Mouse (Mus musculus) kidney, postnatal 0 days (tissue): ENCODE measurements around the gene Tmem163. TPM values are rescaled to one million over a fixed set of nuclear protein-coding genes. Genes with fewer than 3 reads are reported as not detected.

Experiments
- ATAC-seq: fragments of 200-750 bp; cut with Nextera tagmentation; replicated peaks from 2 replicates; pipeline ENCODE4 v1.8.0; 2017; ENCODE audit warnings: low read depth, moderate number of reproducible peaks, moderate TSS enrichment, moderate library complexity; ENCODE audit not compliant: low FRiP score
- DNase-seq: peaks from one replicate; pipeline ENCODE4 v3.0.0-alpha.2; 2016; ENCODE audit warnings: low spot score
- H3K27ac ChIP-seq: fragments of 300-500 bp; sonication (generic); 2 replicates; pipeline ENCODE4 v1.5.1; 2014; ENCODE audit warnings: mild to moderate bottlenecking
- H3K27me3 ChIP-seq: fragments of 300-500 bp; sonication (generic); 2 replicates; pipeline ENCODE4 v1.6.1; 2014; ENCODE audit warnings: low read length, mixed read lengths; ENCODE audit not compliant: insufficient read depth
- H3K36me3 ChIP-seq: fragments of 300-500 bp; sonication (generic); 2 replicates; pipeline ENCODE4 v1.6.1; 2014; ENCODE audit warnings: low read length, mixed read lengths; ENCODE audit not compliant: insufficient read depth
- H3K4me1 ChIP-seq: fragments of 300-500 bp; sonication (generic); replicated peaks from 2 replicates; pipeline ENCODE4 v1.6.1; 2014; ENCODE audit warnings: antibody characterized with exemption, low read length, mixed read lengths; ENCODE audit not compliant: insufficient read depth
- H3K4me2 ChIP-seq: fragments of 300-500 bp; sonication (generic); 2 replicates; pipeline ENCODE4 v1.6.1; 2014; ENCODE audit warnings: mild to moderate bottlenecking, low read length, moderate library complexity, mixed read lengths
- H3K4me3 ChIP-seq: fragments of 300-500 bp; sonication (generic); replicated peaks from 2 replicates; pipeline ENCODE4 v1.5.1; 2014; ENCODE audit warnings: low read depth, low read length
- H3K9ac ChIP-seq: fragments of 300-500 bp; sonication (generic); 2 replicates; pipeline ENCODE4 v1.6.1; 2014; ENCODE audit warnings: low read depth, low read length
- H3K9me3 ChIP-seq: fragments of 300-500 bp; sonication (generic); replicated peaks from 2 replicates; pipeline ENCODE4 v1.6.1; 2016; ENCODE audit warnings: low read length, inconsistent platforms, mixed read lengths
- CTCF ChIP-seq: IDR thresholded peaks from 2 replicates; pipeline ENCODE4 v1.5.1; 2016; ENCODE audit warnings: antibody characterized with exemption, low read depth, mild to moderate bottlenecking, moderate library complexity
- WGBS: fragments of 180-500 bp; shearing (Covaris S2); extraction: QIAGEN DNeasy Blood & Tissue Kit; methylation state at CpG from one replicate; pipeline ENCODE4 v1.1.7; 2014; 5-methylcytosine and 5-hydroxymethylcytosine counted together
- polyA plus RNA-seq: library from polyadenylated mRNA; unstranded; fragments of >200 nt; fragmentation: Nextera tagmentation; extraction: Ambion mirVana; gene quantifications from 2 replicates; pipeline ENCODE4 v1.2.1, GENCODE M21; 2015

The Tmem163 gene
- polyA plus RNA-seq, 1 experiment from 2014 or later: 2.1 TPM

GRCm38 (mm10) chr1:127661118-127662012 is 18.0 kb downstream of the Tmem163 start:
- H3K9ac ChIP-seq: no peak overlapping the region
- no peak overlapping the region for H3K4me3 ChIP-seq
- no peak for DNase-seq
- H3K4me1 ChIP-seq: no peaks in the 10 kb centered on the region
- H3K4me2 ChIP-seq: no peak overlapping the region
- H3K27ac ChIP-seq: no peak overlapping the region
- ATAC-seq: no peak
- H3K36me3 ChIP-seq: no peaks in the 10 kb centered on the region
- H3K9me3 ChIP-seq: no peaks in the 10 kb centered on the region
- WGBS: 40% methylated on average over 13 of the region's 13 CpGs
- no peaks in the 10 kb centered on the region for H3K27me3 ChIP-seq
- TF ChIP-seq CTCF: no peak

- Histone ChIP-seq H3K4me2 (no peak overlapping the region), H3K4me1 (no peaks in the 10 kb centered on the region), H3K9me3 (no peaks in the 10 kb centered on the region), H3K4me3 (no peak overlapping the region), H3K27ac (no peak overlapping the region), H3K27me3 (no peaks in the 10 kb centered on the region), H3K9ac (no peak overlapping the region), H3K36me3 (no peaks in the 10 kb centered on the region)
- 77% methylated on average over 2 of the region's 2 CpGs for WGBS
- DNase-seq (no peak), ATAC-seq (no peak)
- no peak for TF ChIP-seq CTCF
These were observed 27.8 kb downstream of the Tmem163 start for GRCm38 (mm10) chr1:127651564-127651963.

GRCm38 (mm10) chr1:127642976-127643769 is 36.2 kb downstream of the Tmem163 start:
- Histone ChIP-seq H3K4me3 (no peak overlapping the region), H3K9me3 (no peaks in the 10 kb centered on the region), H3K4me2 (no peak overlapping the region), H3K9ac (no peak overlapping the region), H3K27me3 (no peaks in the 10 kb centered on the region), H3K27ac (no peak overlapping the region), H3K36me3 (no peaks in the 10 kb centered on the region), H3K4me1 (no peaks in the 10 kb centered on the region)
- TF ChIP-seq CTCF: no peak
- WGBS: 90% methylated on average over 12 of the region's 12 CpGs
- ATAC-seq (no peak), DNase-seq (no peak)

- no peak for ATAC-seq
- Histone ChIP-seq H3K27ac (no peak overlapping the region), H3K36me3 (no peaks in the 10 kb centered on the region), H3K27me3 (no peaks in the 10 kb centered on the region), H3K4me3 (no peak overlapping the region), H3K4me1 (no peaks in the 10 kb centered on the region), H3K9me3 (no peaks in the 10 kb centered on the region), H3K4me2 (no peak overlapping the region), H3K9ac (no peak overlapping the region)
- no peak for TF ChIP-seq CTCF
- 44% methylated on average over 2 of the region's 2 CpGs for WGBS
- DNase-seq: no peak
These were observed 41.4 kb downstream of the Tmem163 start for GRCm38 (mm10) chr1:127637917-127638316.

GRCm38 (mm10) chr1:127627151-127627550 is 52.2 kb downstream of the Tmem163 start:
- no peaks in the 10 kb centered on the region for H3K9me3 ChIP-seq
- DNase-seq: no peak
- H3K4me1 ChIP-seq: no peaks in the 10 kb centered on the region
- no peak overlapping the region for H3K4me2 ChIP-seq
- ATAC-seq: no peak
- WGBS: 56% methylated on average over 7 of the region's 7 CpGs
- no peak for TF ChIP-seq CTCF
- no peaks in the 10 kb centered on the region for H3K27me3 ChIP-seq
- H3K4me3 ChIP-seq: no peak overlapping the region
- no peak overlapping the region for H3K9ac ChIP-seq
- no peak overlapping the region for H3K27ac ChIP-seq
- H3K36me3 ChIP-seq: no peaks in the 10 kb centered on the region

- no peaks in the 10 kb centered on the region for H3K9me3 ChIP-seq
- no peak overlapping the region for H3K27ac ChIP-seq
- WGBS: 51% methylated on average over 5 of the region's 5 CpGs
- H3K36me3 ChIP-seq: no peaks in the 10 kb centered on the region
- peak; percentile 55 for DNase-seq
- H3K9ac ChIP-seq: no peak overlapping the region
- no peak overlapping the region for H3K4me2 ChIP-seq
- no peak for ATAC-seq
- no peak overlapping the region for H3K4me3 ChIP-seq
- H3K4me1 ChIP-seq: no peaks in the 10 kb centered on the region
- H3K27me3 ChIP-seq: no peaks in the 10 kb centered on the region
- TF ChIP-seq CTCF: no peak
These were observed 53.6 kb downstream of the Tmem163 start for GRCm38 (mm10) chr1:127625577-127626362.
